Mouse (Mus musculus): ENCODE measurements around the gene Nudt22.
"Not testable (repeated sequence)": the region's sequence is repeated elsewhere in the genome, so short reads cannot be mapped to it uniquely, and the experiment has no call there.

Gene Nudt22

GRCm38 (mm10) chr19:6995255-6995991 lies 494 bp downstream of the Nudt22 start:
- CTCF ChIA-PET = interaction anchor here (0.5 kb wide), 2 partner anchors 25 to 126 kb away, joined by 3 to 12 read pairs; no protein-coding TSS in a partner anchor

- CTCF ChIA-PET = interaction anchor here (1.0 kb wide), 1 partner anchor 9 kb away, joined by 4 read pairs; no protein-coding TSS in a partner anchor
Measured at GRCm38 (mm10) chr19:6994489-6994888, 1.4 kb downstream of the Nudt22 start.

GRCm38 (mm10) chr19:6994002-6994401 lies 1.9 kb downstream of the Nudt22 start:
- CTCF ChIA-PET = interaction anchor here (1.0 kb wide), 1 partner anchor 9 kb away, joined by 4 read pairs; no protein-coding TSS in a partner anchor

- CTCF ChIA-PET = no interaction called here
Measured at GRCm38 (mm10) chr19:6993011-6993770, 2.7 kb downstream of the Nudt22 start.

- CTCF ChIA-PET = no interaction called here
Measured at GRCm38 (mm10) chr19:6992011-6992858, 3.7 kb downstream of the Nudt22 start, which contains the start of gene Dnajc4. Gene Dnajc4 (minus strand): TSS chr19:6992572.

GRCm38 (mm10) chr19:6991166-6991565 lies 4.8 kb downstream of the Nudt22 start:
- CTCF ChIA-PET = not testable (repeated sequence)

GRCm38 (mm10) chr19:6990712-6991111 lies 5.2 kb downstream of the Nudt22 start:
- CTCF ChIA-PET = no interaction called here

- CTCF ChIA-PET = interaction anchor here (0.6 kb wide), 2 partner anchors 8 to 356 kb away, joined by 3 to 4 read pairs; no protein-coding TSS in a partner anchor
Measured at GRCm38 (mm10) chr19:6989251-6989650, 6.7 kb downstream of the Nudt22 start.

- CTCF ChIA-PET = interaction anchor here (0.7 kb wide), 2 partner anchors 8 to 11 kb away, joined by 3 read pairs; no protein-coding TSS in a partner anchor
Measured at GRCm38 (mm10) chr19:6987904-6988285, 8.0 kb downstream of the Nudt22 start.

- CTCF ChIA-PET = interaction anchor here (0.7 kb wide), 2 partner anchors 7 to 10 kb away, joined by 3 read pairs; no protein-coding TSS in a partner anchor
Measured at GRCm38 (mm10) chr19:6987061-6987903, 8.6 kb downstream of the Nudt22 start, which contains the start of gene Vegfb. Gene Vegfb (minus strand): TSS chr19:6987651.

GRCm38 (mm10) chr19:6985951-6986708 lies 9.8 kb downstream of the Nudt22 start:
- CTCF ChIA-PET = no interaction called here

- CTCF ChIA-PET = interaction anchor here (1.2 kb wide), 1 partner anchor 9 kb away, joined by 4 read pairs; no protein-coding TSS in a partner anchor
Measured at GRCm38 (mm10) chr19:6985300-6985699, 10.6 kb downstream of the Nudt22 start.

GRCm38 (mm10) chr19:6983621-6984020 lies 12.3 kb downstream of the Nudt22 start:
- CTCF ChIA-PET = no interaction called here

GRCm38 (mm10) chr19:6981465-6981864 lies 14.5 kb downstream of the Nudt22 start:
- CTCF ChIA-PET = no interaction called here

GRCm38 (mm10) chr19:6980381-6981093 lies 15.4 kb downstream of the Nudt22 start, which contains the start of gene Fkbp2:
Gene Fkbp2 (minus strand): TSS chr19:6980501.
- CTCF ChIA-PET = interaction anchor here (0.8 kb wide), 1 partner anchor 7 kb away, joined by 3 read pairs; the partner anchor contains the start of gene Vegfb

GRCm38 (mm10) chr19:6979486-6980380 lies 16.2 kb downstream of the Nudt22 start:
- CTCF ChIA-PET = interaction anchor here (0.8 to 0.9 kb wide), 2 partner anchors 8 to 38 kb away, joined by 3 read pairs; partner anchors contain the start of gene Vegfb

- CTCF ChIA-PET = interaction anchor here (0.9 kb wide), 1 partner anchor 38 kb away, joined by 3 read pairs; no protein-coding TSS in a partner anchor
Measured at GRCm38 (mm10) chr19:6979001-6979479, 16.9 kb downstream of the Nudt22 start.

GRCm38 (mm10) chr19:6978639-6978974 lies 17.3 kb downstream of the Nudt22 start:
- CTCF ChIA-PET = interaction anchor here (0.6 kb wide), 1 partner anchor 109 kb away, joined by 11 read pairs; no protein-coding TSS in a partner anchor

Data from spleen, embryonic (tissue).